Mouse (Mus musculus): ENCODE measurements around the gene Neu2. TPM values are rescaled to one million over a fixed set of nuclear protein-coding genes. Genes with fewer than 3 reads are reported as not detected.
"Not testable (repeated sequence)": the region's sequence is repeated elsewhere in the genome, so short reads cannot be mapped to it uniquely, and the experiment has no call there.

The Neu2 gene
- polyA plus RNA-seq (2015; fragmentation: Nextera tagmentation; extraction: Ambion mirVana): 0.84 and 1.2 TPM in 2 replicates

GRCm38 (mm10) chr1:87509561-87510165 is at the start of gene Neu2:
Gene Neu2, plus strand, starts transcription at chr1:87509889.
- Histone ChIP-seq H3K4me3 (ENCODE audit: low read length) (peak within 1 kb of the TSS; percentile 74), H3K9ac (replicated peaks; ENCODE audit: low read length) (peak within 1 kb of the TSS; percentile 68), H3K27me3 (ENCODE audit: insufficient read depth, low read length) (peaks cover 47% of the 10 kb centered on the region), H3K4me1 (ENCODE audit: insufficient read depth, low read length) (peaks cover 7% of the 10 kb centered on the region), H3K4me2 (replicated peaks; ENCODE audit: low read depth, low read length) (peak within 1 kb of the TSS; percentile 99), H3K27ac (ENCODE audit: low read length) (no peak within 1 kb of the TSS), H3K9me3 (ENCODE audit: low read length) (no peaks in the 10 kb centered on the region), H3K36me3 (ENCODE audit: insufficient read depth, low read length) (no peaks in the 10 kb centered on the region)
- ATAC-seq (ENCODE audit: low FRiP score, low TSS enrichment): peak; percentile 66
- under 1% methylated on average over 56 of the region's 56 CpGs for WGBS

DNA sequence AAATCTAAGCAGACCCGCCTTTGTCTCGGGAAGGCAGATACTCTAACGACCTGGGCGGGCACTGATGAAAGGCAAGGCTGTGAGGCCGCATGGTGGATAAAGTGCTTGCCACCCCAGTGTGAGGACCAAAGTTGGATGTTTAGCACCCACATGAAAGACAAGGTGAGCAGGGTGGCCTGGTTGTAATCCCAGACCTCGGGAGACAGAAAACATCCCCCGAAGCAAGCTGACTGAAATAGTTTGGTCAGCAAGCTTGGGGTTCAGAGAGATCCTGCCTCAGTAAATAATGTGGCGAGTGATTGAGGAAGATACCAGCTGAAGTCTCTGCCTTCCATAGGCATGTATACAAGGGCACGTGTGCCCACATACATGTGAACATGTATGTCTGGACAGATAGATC is 42.2 kb upstream of the Neu2 start:
- Histone ChIP-seq H3K27me3 (ENCODE audit: insufficient read depth, low read length) (peaks cover 2% of the 10 kb centered on the region; the same call in 1 of the 2 replicates), H3K27ac (ENCODE audit: low read length) (no peak overlapping the region), H3K4me1 (ENCODE audit: insufficient read depth, low read length) (no peaks in the 10 kb centered on the region), H3K9me3 (ENCODE audit: low read length) (no peaks in the 10 kb centered on the region), H3K36me3 (ENCODE audit: insufficient read depth, low read length) (no peaks in the 10 kb centered on the region), H3K9ac (replicated peaks; ENCODE audit: low read length) (no peak overlapping the region), H3K4me2 (replicated peaks; ENCODE audit: low read depth, low read length) (peak overlapping the region; percentile 27; the same call in 1 of the 2 replicates), H3K4me3 (ENCODE audit: low read length) (no peak overlapping the region)
- 42% methylated on average over 9 of the region's 9 CpGs for WGBS
- ATAC-seq (ENCODE audit: low FRiP score, low TSS enrichment): no peak

- Histone ChIP-seq H3K36me3 (ENCODE audit: insufficient read depth, low read length) (no peaks in the 10 kb centered on the region), H3K9me3 (ENCODE audit: low read length) (no peaks in the 10 kb centered on the region), H3K4me2 (replicated peaks; ENCODE audit: low read depth, low read length) (no peak overlapping the region), H3K9ac (replicated peaks; ENCODE audit: low read length) (no peak overlapping the region), H3K27me3 (ENCODE audit: insufficient read depth, low read length) (peaks cover 2% of the 10 kb centered on the region; the same call in 1 of the 2 replicates), H3K4me1 (ENCODE audit: insufficient read depth, low read length) (no peaks in the 10 kb centered on the region), H3K4me3 (ENCODE audit: low read length) (no peak overlapping the region), H3K27ac (ENCODE audit: low read length) (no peak overlapping the region)
- no peak for ATAC-seq (ENCODE audit: low FRiP score, low TSS enrichment)
- 69% methylated on average over 6 of the region's 6 CpGs for WGBS
These were observed 41.4 kb upstream of the Neu2 start for GRCm38 (mm10) chr1:87468321-87468720.

- ATAC-seq (ENCODE audit: low FRiP score, low TSS enrichment); H3K36me3 ChIP-seq (ENCODE audit: insufficient read depth, low read length); H3K4me3 ChIP-seq (ENCODE audit: low read length); H3K4me1 ChIP-seq (ENCODE audit: insufficient read depth, low read length); H3K9me3 ChIP-seq (ENCODE audit: low read length); H3K9ac ChIP-seq (replicated peaks; ENCODE audit: low read length); H3K4me2 ChIP-seq (replicated peaks; ENCODE audit: low read depth, low read length); H3K27ac ChIP-seq (ENCODE audit: low read length): not testable (repeated sequence)
- peaks cover 18% of the 10 kb centered on the region for H3K27me3 ChIP-seq (ENCODE audit: insufficient read depth, low read length)
- WGBS: 40% methylated on average over 9 of the region's 10 CpGs
These were observed 39.7 kb upstream of the Neu2 start, which contains the start of gene Snorc for GRCm38 (mm10) chr1:87469971-87470370. Gene Snorc, plus strand, starts transcription at chr1:87470271.

- H3K4me2 ChIP-seq (replicated peaks; ENCODE audit: low read depth, low read length): no peak overlapping the region
- ATAC-seq (ENCODE audit: low FRiP score, low TSS enrichment): no peak
- no peaks in the 10 kb centered on the region for H3K36me3 ChIP-seq (ENCODE audit: insufficient read depth, low read length)
- WGBS: 84% methylated on average over 7 of the region's 7 CpGs
- H3K9me3 ChIP-seq (ENCODE audit: low read length): no peaks in the 10 kb centered on the region
- H3K4me1 ChIP-seq (ENCODE audit: insufficient read depth, low read length): 0 out of 2 replicates have a peak, but pooled peaks cover 6% of the 10 kb centered on the region
- H3K27me3 ChIP-seq (ENCODE audit: insufficient read depth, low read length): peaks cover 35% of the 10 kb centered on the region
- H3K27ac ChIP-seq (ENCODE audit: low read length): no peak overlapping the region
- H3K9ac ChIP-seq (replicated peaks; ENCODE audit: low read length): no peak overlapping the region
- H3K4me3 ChIP-seq (ENCODE audit: low read length): no peak overlapping the region
These were observed 37.8 kb upstream of the Neu2 start for GRCm38 (mm10) chr1:87471914-87472313.

GRCm38 (mm10) chr1:87472576-87472975 is 37.1 kb upstream of the Neu2 start:
- ATAC-seq (ENCODE audit: low FRiP score, low TSS enrichment): no peak
- Histone ChIP-seq H3K4me2 (replicated peaks; ENCODE audit: low read depth, low read length) (no peak overlapping the region), H3K27me3 (ENCODE audit: insufficient read depth, low read length) (peaks cover 36% of the 10 kb centered on the region), H3K9ac (replicated peaks; ENCODE audit: low read length) (no peak overlapping the region), H3K4me3 (ENCODE audit: low read length) (no peak overlapping the region), H3K36me3 (ENCODE audit: insufficient read depth, low read length) (no peaks in the 10 kb centered on the region), H3K4me1 (ENCODE audit: insufficient read depth, low read length) (0 out of 2 replicates have a peak, but pooled peaks cover 6% of the 10 kb centered on the region), H3K27ac (ENCODE audit: low read length) (no peak overlapping the region), H3K9me3 (ENCODE audit: low read length) (no peaks in the 10 kb centered on the region)
- WGBS: 79% methylated on average over 7 of the region's 7 CpGs

- 2% methylated on average over 37 of the region's 42 CpGs for WGBS
- H3K9ac ChIP-seq (replicated peaks; ENCODE audit: low read length): 0 out of 2 replicates have a peak overlapping the region, but pooled peaks have one; percentile 46
- H3K4me1 ChIP-seq (ENCODE audit: insufficient read depth, low read length): 0 out of 2 replicates have a peak, but pooled peaks cover 6% of the 10 kb centered on the region
- H3K36me3 ChIP-seq (ENCODE audit: insufficient read depth, low read length): no peaks in the 10 kb centered on the region
- no peaks in the 10 kb centered on the region for H3K9me3 ChIP-seq (ENCODE audit: low read length)
- peaks cover 35% of the 10 kb centered on the region for H3K27me3 ChIP-seq (ENCODE audit: insufficient read depth, low read length)
- peak overlapping the region; percentile 40 for H3K4me3 ChIP-seq (ENCODE audit: low read length)
- H3K4me2 ChIP-seq (replicated peaks; ENCODE audit: low read depth, low read length): peak overlapping the region; percentile 64
- H3K27ac ChIP-seq (ENCODE audit: low read length): no peak overlapping the region
- 0 out of 2 replicates have a peak, but pooled peaks have one; percentile 54 for ATAC-seq (ENCODE audit: low FRiP score, low TSS enrichment)
These were observed 34.4 kb upstream of the Neu2 start for GRCm38 (mm10) chr1:87475076-87475895.

GRCm38 (mm10) chr1:87482546-87482945 is 27.1 kb upstream of the Neu2 start:
- H3K4me3 ChIP-seq (ENCODE audit: low read length): no peak overlapping the region
- no peak for ATAC-seq (ENCODE audit: low FRiP score, low TSS enrichment)
- no peak overlapping the region for H3K4me2 ChIP-seq (replicated peaks; ENCODE audit: low read depth, low read length)
- 85% methylated on average over 4 of the region's 4 CpGs for WGBS
- H3K9me3 ChIP-seq (ENCODE audit: low read length): no peaks in the 10 kb centered on the region
- no peak overlapping the region for H3K9ac ChIP-seq (replicated peaks; ENCODE audit: low read length)
- 0 out of 2 replicates have a peak, but pooled peaks cover 1% of the 10 kb centered on the region for H3K27me3 ChIP-seq (ENCODE audit: insufficient read depth, low read length)
- H3K27ac ChIP-seq (ENCODE audit: low read length): no peak overlapping the region
- H3K36me3 ChIP-seq (ENCODE audit: insufficient read depth, low read length): no peaks in the 10 kb centered on the region
- H3K4me1 ChIP-seq (ENCODE audit: insufficient read depth, low read length): no peaks in the 10 kb centered on the region

DNA sequence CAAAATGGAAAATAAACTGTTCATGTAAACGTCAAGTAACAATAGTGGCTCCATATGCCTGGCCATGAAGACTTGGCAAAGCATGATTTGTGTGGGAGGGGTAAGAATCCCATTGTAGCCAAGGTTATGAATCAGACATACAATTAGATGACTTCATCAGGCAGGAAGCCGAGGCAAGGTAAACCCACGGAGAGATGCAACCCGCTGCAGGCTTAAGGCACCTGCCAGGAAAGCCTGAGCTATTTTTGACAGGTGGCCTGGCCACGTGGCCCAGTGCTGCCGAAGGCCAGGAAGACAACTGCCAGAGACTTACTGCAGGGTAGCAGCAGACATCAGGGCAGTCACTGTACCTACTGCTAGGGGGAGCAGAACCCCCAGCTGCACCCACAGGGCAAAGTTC is 23.3 kb upstream of the Neu2 start:
- H3K4me3 ChIP-seq (ENCODE audit: low read length): no peak overlapping the region
- no peak overlapping the region for H3K9ac ChIP-seq (replicated peaks; ENCODE audit: low read length)
- H3K27ac ChIP-seq (ENCODE audit: low read length): no peak overlapping the region
- no peaks in the 10 kb centered on the region for H3K36me3 ChIP-seq (ENCODE audit: insufficient read depth, low read length)
- 58% methylated on average over 6 of the region's 6 CpGs for WGBS
- no peak overlapping the region for H3K4me2 ChIP-seq (replicated peaks; ENCODE audit: low read depth, low read length)
- H3K27me3 ChIP-seq (ENCODE audit: insufficient read depth, low read length): no peaks in the 10 kb centered on the region
- no peaks in the 10 kb centered on the region for H3K9me3 ChIP-seq (ENCODE audit: low read length)
- ATAC-seq (ENCODE audit: low FRiP score, low TSS enrichment): no peak
- H3K4me1 ChIP-seq (ENCODE audit: insufficient read depth, low read length): no peaks in the 10 kb centered on the region

- H3K4me1 ChIP-seq (ENCODE audit: insufficient read depth, low read length): no peaks in the 10 kb centered on the region
- no peaks in the 10 kb centered on the region for H3K36me3 ChIP-seq (ENCODE audit: insufficient read depth, low read length)
- no peaks in the 10 kb centered on the region for H3K9me3 ChIP-seq (ENCODE audit: low read length)
- no peak overlapping the region for H3K9ac ChIP-seq (replicated peaks; ENCODE audit: low read length)
- H3K4me3 ChIP-seq (ENCODE audit: low read length): no peak overlapping the region
- H3K4me2 ChIP-seq (replicated peaks; ENCODE audit: low read depth, low read length): no peak overlapping the region
- ATAC-seq (ENCODE audit: low FRiP score, low TSS enrichment): no peak
- H3K27me3 ChIP-seq (ENCODE audit: insufficient read depth, low read length): no peaks in the 10 kb centered on the region
- 82% methylated on average over 3 of the region's 3 CpGs for WGBS
- H3K27ac ChIP-seq (ENCODE audit: low read length): no peak overlapping the region
These were observed 17.4 kb upstream of the Neu2 start for GRCm38 (mm10) chr1:87492285-87492684.
